In the genomic region with DNA sequence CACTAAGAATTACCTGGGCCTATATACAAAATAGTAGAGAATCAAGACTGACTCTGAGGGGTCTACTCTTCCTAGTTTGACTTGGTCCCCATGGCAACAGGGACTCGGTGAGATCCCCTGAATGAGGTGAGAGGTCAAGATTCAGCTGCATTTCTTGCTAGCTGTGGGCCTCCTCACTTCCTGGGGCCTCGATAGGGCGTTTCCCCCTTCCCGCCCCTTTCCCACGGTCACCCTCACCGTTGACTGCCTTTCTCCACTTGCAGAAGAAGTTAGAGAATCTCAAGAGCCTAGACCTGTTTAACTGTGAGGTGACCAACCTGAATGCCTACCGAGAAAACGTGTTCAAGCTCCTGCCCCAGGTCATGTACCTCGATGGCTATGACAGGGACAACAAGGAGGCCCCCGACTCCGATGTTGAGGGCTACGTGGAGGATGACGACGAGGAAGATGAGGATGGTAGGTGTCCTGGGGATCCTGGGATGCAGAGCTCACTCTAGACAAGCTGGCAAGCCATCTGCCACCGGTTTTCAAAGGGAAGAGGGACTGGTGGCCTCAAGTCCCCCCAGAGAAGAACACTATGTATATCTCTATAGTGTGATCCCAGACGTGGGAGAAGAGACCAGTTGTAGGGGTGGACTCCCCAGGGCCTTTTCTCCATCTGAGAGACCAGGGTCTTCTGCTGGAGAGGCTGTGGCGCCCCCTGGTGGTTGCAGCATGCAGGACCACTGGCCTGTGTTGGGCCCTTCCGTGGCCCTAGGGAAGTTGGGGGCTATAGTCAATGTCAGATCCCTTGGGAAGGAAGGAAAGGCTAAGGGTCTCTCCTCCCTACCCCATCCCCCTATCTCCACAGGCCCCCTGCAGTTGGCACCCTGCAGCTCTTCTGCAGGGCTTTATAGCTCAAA, we compare ENCODE assay signal across 9 mouse cellular contexts. TPM values are rescaled to one million over a fixed set of nuclear protein-coding genes. Genes with fewer than 3 reads are reported as not detected.
DNase-seq lines count a peak whose midpoint lies in the region; ATAC-seq and TF ChIP-seq lines count a peak whose summit lies in the region.
"Had no signal": no experiment of that assay in that cellular context is flagged by ENCODE, and none has a peak within 500 bp of the region (broad histone marks: within the 10 kb centered on the region; RNA-seq: fewer than 3 reads in every experiment).

No protein-coding gene starts in this region.

- peak; percentile 76 for TF ChIP-seq CTCF in forebrain, postnatal 0 days (IDR thresholded peaks at IDR 0.05; ENCODE audit: low read depth)
- peak; percentile 79 for TF ChIP-seq CTCF in ES-Bruce4 (IDR thresholded peaks at IDR 0.05; ENCODE audit: low read depth, low read length)
- peak; percentile 95 for TF ChIP-seq CTCF in left cerebral cortex, adult 2 months (IDR thresholded peaks at IDR 0.05)

- no peaks in the 10 kb centered on the region for H3K27me3 ChIP-seq in forebrain, postnatal 0 days (ENCODE audit: insufficient read depth, low read length)
- no peaks in the 10 kb centered on the region for H3K27me3 ChIP-seq in forebrain, embryonic 13.5 days
- no peaks in the 10 kb centered on the region for H3K27me3 ChIP-seq in ES-Bruce4 (ENCODE audit: control insufficient read depth, insufficient read depth, low read length, poor library complexity, severe bottlenecking)
- H3K27me3 ChIP-seq: liver, embryonic 15.5 days had no signal

- H3K4me1 ChIP-seq in forebrain, postnatal 0 days (ENCODE audit: insufficient read depth) = no peaks in the 10 kb centered on the region
- peaks cover 29% of the 10 kb centered on the region for H3K4me1 ChIP-seq in forebrain, embryonic 13.5 days
- peaks cover 9% of the 10 kb centered on the region for H3K4me1 ChIP-seq in ES-Bruce4 (ENCODE audit: control insufficient read depth, insufficient read depth, low read length)

- H3K36me3 ChIP-seq in forebrain, postnatal 0 days (ENCODE audit: insufficient read depth) = peaks cover 59% of the 10 kb centered on the region
- H3K36me3 ChIP-seq in forebrain, embryonic 13.5 days (ENCODE audit: poor library complexity, severe bottlenecking) = peaks cover 71% of the 10 kb centered on the region
- H3K36me3 ChIP-seq in ES-Bruce4 (ENCODE audit: control insufficient read depth, insufficient read depth, low read length, poor library complexity, severe bottlenecking) = peaks cover 20% of the 10 kb centered on the region

- intact Hi-C loops in heart, postnatal 10 days (cut with DNase I) = loop anchor here (1.0 to 2.0 kb wide), 2 partner anchors 29 to 78 kb away; no protein-coding TSS in a partner anchor
- intact Hi-C loops in left cerebral cortex, adult 2 months (cut with DNase I) = loop anchor here (1.0 kb wide), 1 partner anchor 78 kb away; no protein-coding TSS in a partner anchor

- H3K9ac ChIP-seq in forebrain, postnatal 0 days = no peak overlapping the region
- no peak overlapping the region for H3K9ac ChIP-seq in forebrain, embryonic 13.5 days
- H3K9ac ChIP-seq in ES-Bruce4 (ENCODE audit: low read depth, poor library complexity, severe bottlenecking) = no peak overlapping the region
- H3K9ac ChIP-seq: liver, embryonic 15.5 days had no signal

- WGBS in forebrain, postnatal 0 days = 65% methylated on average over 18 of the region's 18 CpGs
- 70% methylated on average over 18 of the region's 18 CpGs for WGBS in forebrain, embryonic 13.5 days

- ATAC-seq in forebrain, postnatal 0 days = peak; percentile 32; the same call in 1 of the 2 replicates
- ATAC-seq in forebrain, embryonic 13.5 days = no peak
- peak; percentile 39 for ATAC-seq in megakaryocyte-erythroid progenitor cell, adult 5-6 weeks (replicated peaks; ENCODE audit: low FRiP score, low TSS enrichment, poor library complexity, severe bottlenecking)

- DNase-seq in forebrain, postnatal 0 days = no peak
- peak; percentile 83 to 88 for DNase-seq in cerebellum, postnatal 10 days
- DNase-seq in heart, postnatal 10 days = peak; percentile 79 to 87
- DNase-seq in left cerebral cortex, adult 2 months (ENCODE audit: extremely low spot score in 1 of 2, low spot score in 2 of 2) = peak; percentile 58 to 68
- DNase-seq in testis, postnatal 14 days (ENCODE audit: low spot score) = peak; percentile 49

- no peak overlapping the region for H3K27ac ChIP-seq in forebrain, postnatal 0 days (ENCODE audit: low read depth, low read length)
- no peak overlapping the region for H3K27ac ChIP-seq in forebrain, embryonic 13.5 days
- no peak overlapping the region for H3K27ac ChIP-seq in ES-Bruce4 (ENCODE audit: insufficient read depth, low read length)
- H3K27ac ChIP-seq in left cerebral cortex, adult 2 months = no peak overlapping the region

- no peak overlapping the region for H3K4me2 ChIP-seq in forebrain, postnatal 0 days (ENCODE audit: low read depth)
- H3K4me2 ChIP-seq in forebrain, embryonic 13.5 days = no peak overlapping the region

- H3K9me3 ChIP-seq in forebrain, postnatal 0 days (ENCODE audit: low read length) = no peaks in the 10 kb centered on the region
- no peaks in the 10 kb centered on the region for H3K9me3 ChIP-seq in forebrain, embryonic 13.5 days (replicated peaks)
- H3K9me3 ChIP-seq in ES-Bruce4 (replicated peaks; ENCODE audit: control insufficient read depth, insufficient read depth, low read length, poor library complexity, severe bottlenecking) = no peaks in the 10 kb centered on the region
- H3K9me3 ChIP-seq: liver, embryonic 15.5 days had no signal

- TF ChIP-seq POLR2A in ES-Bruce4 (IDR thresholded peaks at IDR 0.05; ENCODE audit: insufficient read depth, low read length) = no peak

- TF ChIP-seq EP300 in ES-Bruce4 (IDR thresholded peaks at IDR 0.05; ENCODE audit: insufficient read depth, low read depth, low read length) = no peak

- H3K4me3 ChIP-seq in forebrain, postnatal 0 days (ENCODE audit: low read depth, low read length) = no peak overlapping the region
- no peak overlapping the region for H3K4me3 ChIP-seq in forebrain, embryonic 13.5 days
- no peak overlapping the region for H3K4me3 ChIP-seq in ES-Bruce4 (ENCODE audit: low read depth, low read length)
- H3K4me3 ChIP-seq in left cerebral cortex, adult 2 months = no peak overlapping the region
- H3K4me3 ChIP-seq: liver, embryonic 15.5 days had no signal

RNA-seq across cellular contexts. Expression of gene Anp32a, which starts 32.4 kb away (rescaled TPM):
- 130 and 140 TPM in 2 replicates for total RNA-seq in forebrain, postnatal 0 days (2014; rRNA removed)
- polyA plus RNA-seq in forebrain, postnatal 0 days (2015; fragmentation: Nextera tagmentation; extraction: Ambion mirVana) = 96.1 and 110 TPM in 2 replicates
- 254 and 256 TPM in 2 replicates for polyA plus RNA-seq in forebrain, embryonic 13.5 days (2015; fragmentation: Nextera tagmentation; extraction: Ambion mirVana)
- 779 and 784 TPM in 2 replicates for polyA plus RNA-seq in ES-Bruce4 (2011; ENCODE audit: insufficient read depth, insufficient read length, low read depth, missing spikeins)
- total RNA-seq in heart, postnatal 10 days (2021) = 100 to 1,000 TPM; 231 to 270 TPM
- 100 to 1,000 TPM; 278 to 279 TPM for total RNA-seq in left cerebral cortex, adult 2 months (2021)
- 205 and 266 TPM in 2 replicates for total RNA-seq in megakaryocyte-erythroid progenitor cell, adult 5-6 weeks (2014; fragmentation: Nextera tagmentation)
- total RNA-seq in megakaryocyte-erythroid progenitor cell, adult 5-6 weeks (2017) = 606 and 1,097 TPM in 2 replicates
